In the genomic region with DNA sequence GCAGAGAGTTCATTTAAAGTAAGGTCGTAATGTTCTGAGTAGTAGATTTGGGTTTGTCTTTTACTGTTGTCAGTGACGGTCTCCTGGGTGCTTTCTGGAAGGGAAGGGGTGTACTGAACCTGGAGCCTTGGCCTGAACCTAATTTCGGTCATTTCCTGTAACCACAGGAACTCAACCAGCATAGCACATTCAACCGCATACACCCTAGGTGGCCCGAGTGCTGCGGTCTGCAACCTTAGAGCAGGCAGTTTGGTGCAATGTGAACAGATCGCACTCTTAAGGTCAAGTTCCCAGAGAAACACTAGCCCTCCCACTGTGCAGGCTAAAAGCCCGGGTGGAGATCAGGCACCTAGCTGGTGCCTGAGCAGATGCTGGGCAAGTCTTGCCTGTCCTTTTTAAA, we compare ENCODE assay signal across 13 mouse cellular contexts.
DNase-seq lines count a peak whose midpoint lies in the region; ATAC-seq lines count a peak whose summit lies in the region.
"Had no signal": no experiment of that assay in that cellular context is flagged by ENCODE, and none has a peak within 500 bp of the region (broad histone marks: within the 10 kb centered on the region; RNA-seq: fewer than 3 reads in every experiment).

No protein-coding gene starts in this region.

- no peak for DNase-seq in hindbrain, embryonic 10.5 days (ENCODE audit: low spot score)
- peak; percentile 21 for DNase-seq in T-cell, adult 2 months (ENCODE audit: low spot score)
- DNase-seq in layer of hippocampus, postnatal 10 days (ENCODE audit: low spot score in 2 of 2): no peak
- DNase-seq in left cerebral cortex, adult 8-10 months (ENCODE audit: low spot score in 2 of 2): no peak

- no peak overlapping the region for H3K9ac ChIP-seq in hindbrain, embryonic 16.5 days (ENCODE audit: low read depth, low read length)
- no peak overlapping the region for H3K9ac ChIP-seq in embryonic facial prominence, embryonic 12.5 days
- H3K9ac ChIP-seq: forebrain, embryonic 13.5 days; liver, embryonic 12.5 days; neural tube, embryonic 12.5 days; stomach, embryonic 15.5 days had no signal

- WGBS in hindbrain, embryonic 10.5 days: 55% methylated on average over 8 of the region's 8 CpGs
- WGBS in hindbrain, embryonic 16.5 days: 67% methylated on average over 8 of the region's 8 CpGs
- 40% methylated on average over 8 of the region's 8 CpGs for WGBS in embryonic facial prominence, embryonic 12.5 days

- H3K27me3 ChIP-seq in hindbrain, embryonic 10.5 days (ENCODE audit: insufficient read depth, poor library complexity, severe bottlenecking): no peaks in the 10 kb centered on the region
- H3K27me3 ChIP-seq in hindbrain, embryonic 16.5 days (replicated peaks; ENCODE audit: control insufficient read depth, insufficient read depth, low read length): no peaks in the 10 kb centered on the region
- no peaks in the 10 kb centered on the region for H3K27me3 ChIP-seq in embryonic facial prominence, embryonic 12.5 days
- no peaks in the 10 kb centered on the region for H3K27me3 ChIP-seq in megakaryocyte, embryonic 14.5 days (replicated peaks)
- H3K27me3 ChIP-seq: forebrain, embryonic 13.5 days; liver, embryonic 12.5 days; neural tube, embryonic 12.5 days; stomach, embryonic 15.5 days had no signal

- peaks cover 55% of the 10 kb centered on the region for H3K4me1 ChIP-seq in hindbrain, embryonic 10.5 days (replicated peaks)
- peaks cover 4% of the 10 kb centered on the region for H3K4me1 ChIP-seq in hindbrain, embryonic 16.5 days (ENCODE audit: control insufficient read depth, insufficient read depth, low read depth, low read length)
- peaks cover 26% of the 10 kb centered on the region for H3K4me1 ChIP-seq in embryonic facial prominence, embryonic 12.5 days
- peaks cover 47% of the 10 kb centered on the region for H3K4me1 ChIP-seq in megakaryocyte, embryonic 14.5 days
- H3K4me1 ChIP-seq: stomach, embryonic 15.5 days had no signal

- H3K36me3 ChIP-seq in hindbrain, embryonic 10.5 days: no peaks in the 10 kb centered on the region
- no peaks in the 10 kb centered on the region for H3K36me3 ChIP-seq in hindbrain, embryonic 16.5 days (ENCODE audit: control insufficient read depth, insufficient read depth, low read length)
- no peaks in the 10 kb centered on the region for H3K36me3 ChIP-seq in embryonic facial prominence, embryonic 12.5 days
- peaks cover 14% of the 10 kb centered on the region for H3K36me3 ChIP-seq in megakaryocyte, embryonic 14.5 days (replicated peaks; ENCODE audit: low read length)
- H3K36me3 ChIP-seq: liver, embryonic 12.5 days; neural tube, embryonic 12.5 days; stomach, embryonic 15.5 days had no signal

- H3K9me3 ChIP-seq in hindbrain, embryonic 10.5 days: no peaks in the 10 kb centered on the region
- no peaks in the 10 kb centered on the region for H3K9me3 ChIP-seq in hindbrain, embryonic 16.5 days (ENCODE audit: control insufficient read depth, low read length)
- H3K9me3 ChIP-seq in embryonic facial prominence, embryonic 12.5 days: no peaks in the 10 kb centered on the region
- H3K9me3 ChIP-seq in megakaryocyte, embryonic 14.5 days: no peaks in the 10 kb centered on the region
- H3K9me3 ChIP-seq: forebrain, embryonic 13.5 days; G1E; liver, embryonic 12.5 days; neural tube, embryonic 12.5 days; stomach, embryonic 15.5 days had no signal

- no peak for ATAC-seq in hindbrain, embryonic 16.5 days
- ATAC-seq in embryonic facial prominence, embryonic 12.5 days (ENCODE audit: insufficient number of reproducible peaks, insufficient read depth, low FRiP score, low TSS enrichment): no peak
- ATAC-seq in erythroblast, adult 5-6 weeks (replicated peaks; ENCODE audit: low FRiP score, poor library complexity, severe bottlenecking): no peak
- ATAC-seq: forebrain, embryonic 13.5 days; liver, embryonic 12.5 days had no signal

- no peak overlapping the region for H3K4me2 ChIP-seq in hindbrain, embryonic 16.5 days (ENCODE audit: low read length)
- H3K4me2 ChIP-seq in embryonic facial prominence, embryonic 12.5 days (replicated peaks): no peak overlapping the region
- H3K4me2 ChIP-seq: forebrain, embryonic 13.5 days; liver, embryonic 12.5 days; neural tube, embryonic 12.5 days; stomach, embryonic 15.5 days had no signal

- H3K4me3 ChIP-seq in hindbrain, embryonic 10.5 days: no peak overlapping the region
- no peak overlapping the region for H3K4me3 ChIP-seq in hindbrain, embryonic 16.5 days (ENCODE audit: low read length)
- H3K4me3 ChIP-seq in embryonic facial prominence, embryonic 12.5 days: no peak overlapping the region
- H3K4me3 ChIP-seq in megakaryocyte, embryonic 14.5 days (replicated peaks): peak overlapping the region; percentile 86
- H3K4me3 ChIP-seq: forebrain, embryonic 13.5 days; liver, embryonic 12.5 days; neural tube, embryonic 12.5 days; stomach, embryonic 15.5 days had no signal

- H3K27ac ChIP-seq in hindbrain, embryonic 10.5 days: peak overlapping the region; percentile 77
- H3K27ac ChIP-seq in hindbrain, embryonic 16.5 days (ENCODE audit: low read depth, low read length): no peak overlapping the region
- H3K27ac ChIP-seq in embryonic facial prominence, embryonic 12.5 days: peak overlapping the region; percentile 30; the same call in 1 of the 2 replicates
- H3K27ac ChIP-seq: forebrain, embryonic 13.5 days; liver, embryonic 12.5 days; neural tube, embryonic 12.5 days; stomach, embryonic 15.5 days had no signal
